Mouse (Mus musculus) effector memory CD4-positive, alpha-beta T cell, adult 7 months (primary cell): ENCODE measurements around the gene Inmt. TPM values are rescaled to one million over a fixed set of nuclear protein-coding genes. Genes with fewer than 3 reads are reported as not detected.

Source experiments
- polyA plus RNA-seq: library from polyadenylated mRNA; unstranded; fragments of 100-300 nt; shearing (Covaris generic); gene quantifications from one replicate; pipeline ENCODE4 v1.2.1, GENCODE M21; 2017

Gene Inmt
- polyA plus RNA-seq = not detected

GRCm38 (mm10) chr6:55174741-55175181 lies at the start of gene Inmt:
Gene Inmt (minus strand): TSS chr6:55175043.

GRCm38 (mm10) chr6:55202913-55203910 lies 28.4 kb upstream of the Inmt start, which contains the start of gene Mindy4:
Gene Mindy4 (plus strand): TSS chr6:55203383.

GRCm38 (mm10) chr6:55132794-55133193 lies 42.0 kb downstream of the Inmt start, which contains the start of gene Crhr2:
Gene Crhr2 (minus strand): TSS chr6:55133016.

Other genes with a start within 250 kb of the Inmt start
- 46.2 TPM for gene Nod1, start 202.4 kb downstream of the Inmt start, polyA plus RNA-seq
- 15.1 TPM for gene Ggct, start 182.1 kb downstream of the Inmt start, polyA plus RNA-seq
- 91.8 TPM for gene Gars, start 137.0 kb downstream of the Inmt start, polyA plus RNA-seq
- gene Crhr2, start 42.0 kb downstream of the Inmt start, polyA plus RNA-seq = 0.34 TPM
- 0.29 TPM for gene Mindy4, start 28.3 kb upstream of the Inmt start, polyA plus RNA-seq
- not detected for gene Aqp1, start 161.4 kb upstream of the Inmt start, polyA plus RNA-seq
- gene Ghrhr, start 201.3 kb upstream of the Inmt start, polyA plus RNA-seq = not detected